Mouse (Mus musculus) spleen, adult 2 months (tissue): Measurements from ENCODE around the gene Ntpcr.

Experiments used
- CTCF ChIP-seq: fragments of 200-500 bp; IDR thresholded peaks from 2 replicates; pipeline ENCODE4 v1.5.1; 2011; ENCODE audit warnings: mild to moderate bottlenecking, inconsistent platforms; ENCODE audit not compliant: insufficient read depth, insufficient read length, insufficient replicate concordance; ENCODE audit errors: extremely low read depth
- POLR2A ChIP-seq: fragments of 200-500 bp; IDR thresholded peaks from 2 replicates; pipeline ENCODE4 v1.6.1; 2011; ENCODE audit warnings: low read depth, low read length, inconsistent platforms

DNA sequence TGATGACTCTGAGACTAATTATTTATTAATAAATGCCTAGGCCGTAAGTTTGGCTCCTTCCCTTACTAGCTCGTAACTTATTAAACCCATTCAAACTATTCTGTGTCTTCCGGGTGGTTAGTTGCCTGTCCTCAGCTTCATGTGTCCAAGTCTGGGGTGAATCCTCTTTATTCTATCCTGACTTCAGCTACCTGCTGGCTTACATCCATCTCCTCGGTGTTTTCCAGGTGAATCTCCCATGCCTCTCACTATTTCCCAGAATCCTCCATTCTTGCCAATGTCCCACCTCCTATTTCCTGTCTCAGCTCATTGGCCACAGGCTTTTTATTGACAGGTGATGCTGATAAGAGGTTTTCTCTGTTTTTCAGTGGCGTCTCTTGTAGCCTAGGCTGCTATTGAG, 20.6 kb upstream of the Ntpcr start:
- TF ChIP-seq CTCF (no peak), POLR2A (no peak)
